11 mouse cellular contexts compared by ENCODE assay signal in the genomic region with DNA sequence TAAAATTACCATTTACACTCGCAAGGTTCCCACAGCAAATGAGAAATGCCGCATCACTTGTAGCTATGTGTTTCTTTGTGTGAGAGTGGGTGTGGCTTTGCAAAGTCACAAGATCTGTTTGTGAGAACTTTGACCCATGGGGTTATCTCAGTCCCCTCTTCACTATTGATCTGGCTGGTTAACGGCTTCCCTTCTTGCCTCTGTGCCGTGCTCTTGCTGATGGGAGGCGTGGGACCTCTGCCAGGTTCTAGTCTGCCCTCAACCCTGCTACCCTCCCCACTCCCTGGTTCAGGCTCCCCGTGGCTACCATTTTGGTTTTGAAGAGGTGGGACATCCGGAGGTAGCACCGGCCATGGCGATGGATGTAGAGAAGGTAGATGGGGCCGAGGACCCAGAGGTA. TPM values are rescaled to one million over a fixed set of nuclear protein-coding genes. Genes with fewer than 3 reads are reported as not detected.
"Had no signal": no experiment of that assay in that cellular context is flagged by ENCODE, and none has a peak within 500 bp of the region (broad histone marks: within the 10 kb centered on the region; RNA-seq: fewer than 3 reads in every experiment).

No protein-coding gene starts in this region.

- H3K27me3 ChIP-seq: limb, embryonic 15.5 days; lung, embryonic 15.5 days had no signal

- H3K36me3 ChIP-seq: limb, embryonic 15.5 days; lung, embryonic 15.5 days; midbrain, embryonic 13.5 days had no signal

- DNase-seq: kidney, adult 18-20 months; kidney, postnatal 10 days; kidney, postnatal 4 days; right cerebral cortex, adult 18-20 months; right cerebral cortex, postnatal 25 days; thymus, adult 18-20 months; thymus, postnatal 14 days had no signal

- ATAC-seq: midbrain, embryonic 13.5 days had no signal

- H3K9me3 ChIP-seq: limb, embryonic 15.5 days; lung, embryonic 15.5 days; midbrain, embryonic 13.5 days had no signal

- H3K9ac ChIP-seq: limb, embryonic 15.5 days; lung, embryonic 15.5 days; midbrain, embryonic 13.5 days had no signal

- H3K27ac ChIP-seq: limb, embryonic 15.5 days; lung, embryonic 15.5 days; midbrain, embryonic 13.5 days had no signal

- H3K4me2 ChIP-seq: limb, embryonic 15.5 days; lung, embryonic 15.5 days; midbrain, embryonic 13.5 days had no signal

- H3K4me3 ChIP-seq: limb, embryonic 15.5 days; lung, embryonic 15.5 days; midbrain, embryonic 13.5 days had no signal

RNA-seq across cellular contexts. Expression of gene Abcc6, which starts 1.4 kb away (rescaled TPM):
- total RNA-seq: megakaryocyte progenitor cell, adult 5-6 weeks had no signal
